Mouse (Mus musculus) hindbrain, embryonic 14.5 days (tissue): ENCODE measurements around the gene Foxp1. TPM values are rescaled to one million over a fixed set of nuclear protein-coding genes. Genes with fewer than 3 reads are reported as not detected.

Experiments used
- ATAC-seq: fragments of 200-750 bp; cut with Nextera tagmentation; 2 replicates; pipeline ENCODE4 v1.8.0; 2017; ENCODE audit warnings: moderate number of reproducible peaks, mild to moderate bottlenecking, moderate TSS enrichment, moderate library complexity; ENCODE audit not compliant: low FRiP score
- DNase-seq: peaks from one replicate; pipeline ENCODE4 v3.0.0-alpha.2; 2015; ENCODE audit warnings: low spot score
- H3K27ac ChIP-seq: fragments of 300-500 bp; sonication (generic); 2 replicates; pipeline ENCODE4 v1.5.1; 2014; ENCODE audit warnings: mild to moderate bottlenecking, moderate library complexity
- H3K27me3 ChIP-seq: fragments of 300-500 bp; sonication (generic); 2 replicates; pipeline ENCODE4 v1.6.1; 2014; ENCODE audit warnings: mild to moderate bottlenecking, low read length, mixed read lengths; ENCODE audit not compliant: control insufficient read depth, insufficient read depth
- H3K36me3 ChIP-seq: fragments of 300-500 bp; sonication (generic); replicated peaks from 2 replicates; pipeline ENCODE4 v1.6.1; 2014; ENCODE audit not compliant: control insufficient read depth, insufficient read depth
- H3K4me1 ChIP-seq: fragments of 300-500 bp; sonication (generic); replicated peaks from 2 replicates; pipeline ENCODE4 v1.6.1; 2014; ENCODE audit warnings: antibody characterized with exemption, low read length, mixed read lengths; ENCODE audit not compliant: control insufficient read depth, insufficient read depth
- H3K4me2 ChIP-seq: fragments of 300-500 bp; sonication (generic); replicated peaks from 2 replicates; pipeline ENCODE4 v1.6.1; 2014; ENCODE audit warnings: mild to moderate bottlenecking, moderate library complexity
- H3K4me3 ChIP-seq: fragments of 300-500 bp; sonication (generic); replicated peaks from 2 replicates; pipeline ENCODE4 v1.5.1; 2014; ENCODE audit warnings: mild to moderate bottlenecking, low read length
- H3K9ac ChIP-seq: fragments of 300-500 bp; sonication (generic); 2 replicates; pipeline ENCODE4 v1.6.1; 2014
- H3K9me3 ChIP-seq: fragments of 300-500 bp; sonication (generic); 2 replicates; pipeline ENCODE4 v1.6.1; 2016; ENCODE audit warnings: low read length; ENCODE audit not compliant: control insufficient read depth
- WGBS: fragments of 180-500 bp; shearing (Covaris S2); extraction: QIAGEN DNeasy Blood & Tissue Kit; methylation state at CpG from one replicate; pipeline ENCODE4 v1.1.7; 2014; 5-methylcytosine and 5-hydroxymethylcytosine counted together
- polyA plus RNA-seq: library from polyadenylated mRNA; unstranded; fragments of >200 nt; fragmentation: Nextera tagmentation; extraction: Ambion mirVana; gene quantifications from 2 replicates; pipeline ENCODE4 v1.2.1, GENCODE M21; 2014

The Foxp1 gene
- polyA plus RNA-seq, 1 experiment from 2014 or later = 68.3 TPM

DNA sequence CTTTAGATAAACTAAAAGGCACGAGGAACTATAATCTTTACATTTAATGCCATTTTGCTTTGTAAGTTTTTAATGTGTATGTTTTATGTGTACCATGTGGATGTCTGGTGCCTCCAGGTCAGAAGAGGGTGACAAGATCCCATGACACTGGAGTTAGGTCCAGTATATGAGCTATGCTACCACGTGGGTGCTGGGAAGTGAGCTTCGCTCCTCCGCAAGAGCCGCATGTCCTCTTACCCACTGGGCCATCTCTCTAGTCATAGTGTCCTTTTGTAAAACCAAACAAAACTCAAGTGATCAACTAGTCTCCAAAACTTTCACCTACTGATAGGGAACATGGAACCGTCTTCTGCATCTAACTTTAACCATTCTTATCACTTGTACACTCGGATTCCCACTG is 542.5 kb downstream of the Foxp1 start:
- Histone ChIP-seq H3K9me3 (no peaks in the 10 kb centered on the region), H3K36me3 (peaks cover 7% of the 10 kb centered on the region; the same call in 1 of the 2 replicates), H3K4me2 (no peak overlapping the region), H3K4me3 (no peak overlapping the region), H3K9ac (no peak overlapping the region), H3K27ac (no peak overlapping the region), H3K27me3 (no peaks in the 10 kb centered on the region), H3K4me1 (no peaks in the 10 kb centered on the region)
- DNase-seq = no peak
- ATAC-seq = no peak
- WGBS = 95% methylated on average over 7 of the region's 7 CpGs

DNA sequence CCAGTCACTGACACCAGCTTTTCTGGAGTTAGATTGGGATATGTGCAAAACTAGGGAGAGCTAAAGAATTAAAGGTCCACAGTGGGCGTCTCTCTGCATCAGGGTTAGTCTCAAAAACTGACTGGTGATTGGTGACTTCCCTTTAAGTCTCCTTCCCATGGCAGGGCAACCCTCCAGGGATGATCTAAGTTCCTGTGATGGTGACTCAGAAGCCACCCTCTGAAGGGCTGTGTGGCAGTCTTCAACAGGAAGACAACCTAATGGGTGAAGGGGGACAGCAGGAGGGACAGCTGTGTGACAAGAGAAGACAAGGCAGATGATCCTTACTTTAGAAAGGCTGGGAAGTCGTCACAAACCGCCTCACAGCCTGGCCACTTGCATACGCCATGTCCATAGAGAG is 544.7 kb downstream of the Foxp1 start:
- DNase-seq (no peak), ATAC-seq (no peak)
- Histone ChIP-seq H3K4me3 (no peak overlapping the region), H3K4me1 (no peaks in the 10 kb centered on the region), H3K27ac (no peak overlapping the region), H3K36me3 (peaks cover 7% of the 10 kb centered on the region; the same call in 1 of the 2 replicates), H3K4me2 (no peak overlapping the region), H3K9ac (no peak overlapping the region), H3K27me3 (no peaks in the 10 kb centered on the region), H3K9me3 (no peaks in the 10 kb centered on the region)
- 94% methylated on average over 4 of the region's 4 CpGs for WGBS

DNA sequence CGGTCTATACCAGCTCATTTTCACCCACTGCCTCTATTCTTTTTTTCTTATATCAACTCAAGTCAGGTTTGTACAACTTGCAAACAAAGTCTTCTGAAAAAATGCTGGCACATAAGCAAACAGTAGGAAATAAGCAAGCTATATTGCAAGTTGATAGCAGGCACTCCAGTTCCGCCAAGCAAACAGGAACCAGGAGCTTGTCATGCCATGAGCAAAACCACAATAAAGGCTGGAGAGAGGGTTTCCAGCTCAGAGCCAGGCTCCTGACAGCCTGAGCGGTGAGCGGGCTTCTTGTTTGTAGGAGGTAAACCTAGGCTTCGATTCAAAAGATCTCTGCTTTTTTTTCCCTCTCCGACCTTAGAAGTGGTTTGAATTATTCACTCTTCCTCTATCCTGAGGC is 546.6 kb downstream of the Foxp1 start:
- H3K4me1 ChIP-seq = no peaks in the 10 kb centered on the region
- no peak overlapping the region for H3K9ac ChIP-seq
- no peak for DNase-seq
- WGBS = 90% methylated on average over 6 of the region's 6 CpGs
- H3K27me3 ChIP-seq = no peaks in the 10 kb centered on the region
- H3K4me3 ChIP-seq = no peak overlapping the region
- H3K36me3 ChIP-seq = peaks cover 7% of the 10 kb centered on the region; the same call in 1 of the 2 replicates
- H3K9me3 ChIP-seq = no peaks in the 10 kb centered on the region
- no peak overlapping the region for H3K27ac ChIP-seq
- no peak for ATAC-seq
- H3K4me2 ChIP-seq = no peak overlapping the region

DNA sequence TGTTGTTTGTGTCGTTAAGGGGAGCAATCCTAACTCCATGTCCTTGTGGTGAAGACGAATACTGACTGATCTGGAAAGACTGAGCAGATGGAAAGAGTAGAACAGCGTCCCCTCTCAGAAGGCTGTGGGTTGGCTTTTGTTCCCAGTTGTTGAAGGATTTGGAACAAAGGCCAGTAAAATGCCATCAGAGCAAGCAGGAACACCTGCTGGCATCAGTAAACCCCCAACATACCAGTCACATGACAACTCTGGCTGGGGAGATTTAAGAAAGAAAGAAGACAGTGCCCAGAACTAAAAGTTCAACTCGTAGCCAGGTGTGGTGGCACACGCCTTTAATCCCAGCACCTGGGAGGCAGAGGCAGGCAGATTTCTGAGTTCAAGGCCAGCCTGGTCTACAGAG is 549.1 kb downstream of the Foxp1 start:
- no peak overlapping the region for H3K4me2 ChIP-seq
- DNase-seq = no peak
- peaks cover 9% of the 10 kb centered on the region; the same call in 1 of the 2 replicates for H3K4me1 ChIP-seq
- no peak overlapping the region for H3K9ac ChIP-seq
- ATAC-seq = no peak
- H3K27ac ChIP-seq = no peak overlapping the region
- no peak overlapping the region for H3K4me3 ChIP-seq
- no peaks in the 10 kb centered on the region for H3K27me3 ChIP-seq
- H3K36me3 ChIP-seq = peaks cover 7% of the 10 kb centered on the region; the same call in 1 of the 2 replicates
- WGBS = 86% methylated on average over 5 of the region's 5 CpGs
- no peaks in the 10 kb centered on the region for H3K9me3 ChIP-seq

DNA sequence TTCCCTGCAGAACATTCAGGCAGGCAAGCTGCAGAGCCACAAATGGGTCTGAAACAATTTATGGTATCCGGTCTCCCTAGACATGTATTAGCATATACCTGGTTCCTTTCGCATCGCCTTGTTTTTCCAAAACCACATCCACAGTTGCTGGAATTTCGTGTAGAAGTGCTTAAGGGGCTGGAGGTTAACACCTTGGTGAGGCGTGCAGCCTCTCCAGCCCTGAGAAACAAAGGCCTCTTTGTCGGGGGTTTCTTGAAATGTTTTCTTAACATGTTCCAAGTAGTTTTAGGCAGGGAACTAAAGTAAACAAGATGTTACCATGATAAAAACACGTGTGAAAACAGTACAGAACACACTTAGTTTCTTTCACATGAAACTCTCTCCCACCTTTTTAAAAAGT is 550.1 kb downstream of the Foxp1 start:
- 70% methylated on average over 7 of the region's 7 CpGs for WGBS
- Histone ChIP-seq H3K4me2 (no peak overlapping the region), H3K4me3 (no peak overlapping the region), H3K9ac (no peak overlapping the region), H3K4me1 (peaks cover 9% of the 10 kb centered on the region; the same call in 1 of the 2 replicates), H3K27me3 (no peaks in the 10 kb centered on the region), H3K36me3 (0 out of 2 replicates have a peak, but pooled peaks cover 1% of the 10 kb centered on the region), H3K27ac (no peak overlapping the region), H3K9me3 (no peaks in the 10 kb centered on the region)
- ATAC-seq (no peak), DNase-seq (no peak)

DNA sequence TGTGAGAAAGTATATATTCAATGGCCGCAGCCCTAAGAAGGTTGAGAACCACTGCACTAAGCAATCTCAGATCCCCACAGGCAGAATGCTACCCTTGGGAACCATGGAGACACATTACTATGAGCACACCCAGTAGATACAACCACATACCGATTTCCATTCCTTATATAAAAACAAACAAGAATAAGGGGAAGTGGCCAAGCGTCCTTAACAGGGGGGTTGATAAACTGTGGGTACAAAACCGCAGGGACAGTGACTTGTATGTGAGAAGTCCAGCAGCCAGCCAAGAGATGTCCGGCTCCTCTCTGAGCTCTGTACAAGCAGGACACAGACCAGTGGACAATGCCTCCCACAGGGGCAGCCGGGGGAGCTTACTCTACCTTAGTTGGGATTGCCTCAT is 563.2 kb downstream of the Foxp1 start:
- H3K27me3 ChIP-seq = no peaks in the 10 kb centered on the region
- H3K27ac ChIP-seq = no peak overlapping the region
- WGBS = 87% methylated on average over 6 of the region's 6 CpGs
- DNase-seq (no peak), ATAC-seq (no peak)
- no peak overlapping the region for H3K4me2 ChIP-seq
- H3K9me3 ChIP-seq = no peaks in the 10 kb centered on the region
- 0 out of 2 replicates have a peak, but pooled peaks cover 3% of the 10 kb centered on the region for H3K4me1 ChIP-seq
- H3K4me3 ChIP-seq = no peak overlapping the region
- H3K9ac ChIP-seq = no peak overlapping the region
- H3K36me3 ChIP-seq = no peaks in the 10 kb centered on the region

DNA sequence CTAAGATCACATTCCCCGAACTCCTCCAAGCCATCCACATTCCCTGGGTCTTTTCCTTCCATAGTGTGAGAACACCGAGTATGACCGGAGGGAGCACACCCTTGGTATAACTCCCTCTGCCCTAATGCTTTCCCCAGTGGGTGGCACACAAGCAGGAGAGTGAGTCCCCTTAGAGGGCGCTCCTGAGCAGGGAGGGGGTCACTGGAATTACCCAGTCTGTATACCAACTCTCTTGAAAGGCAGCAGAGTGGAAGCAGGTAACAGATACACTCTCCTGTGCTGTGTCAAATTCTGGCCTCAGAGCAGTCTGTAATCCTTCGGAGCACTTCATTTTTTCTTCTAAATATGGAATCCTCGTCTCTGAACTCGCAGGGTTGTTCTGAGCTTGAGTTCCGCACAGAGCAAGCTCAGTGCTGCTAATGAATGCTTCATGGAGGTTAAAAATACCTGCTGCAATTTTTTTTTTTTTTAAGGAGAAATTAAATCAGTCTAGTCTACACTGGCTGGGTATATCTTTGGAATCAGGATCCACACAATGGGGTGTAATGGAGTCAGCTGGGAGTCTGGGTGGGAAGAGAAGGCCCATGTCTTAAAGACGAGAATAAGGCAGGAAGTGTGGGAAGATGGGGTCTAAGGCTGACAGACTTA is 565.9 kb downstream of the Foxp1 start:
- ATAC-seq (no peak), DNase-seq (no peak)
- Histone ChIP-seq H3K4me1 (0 out of 2 replicates have a peak, but pooled peaks cover 12% of the 10 kb centered on the region), H3K36me3 (no peaks in the 10 kb centered on the region; the same call in 1 of the 2 replicates), H3K4me3 (no peak overlapping the region), H3K4me2 (no peak overlapping the region), H3K9me3 (no peaks in the 10 kb centered on the region), H3K27me3 (no peaks in the 10 kb centered on the region), H3K27ac (no peak overlapping the region), H3K9ac (no peak overlapping the region)
- 87% methylated on average over 9 of the region's 9 CpGs for WGBS

DNA sequence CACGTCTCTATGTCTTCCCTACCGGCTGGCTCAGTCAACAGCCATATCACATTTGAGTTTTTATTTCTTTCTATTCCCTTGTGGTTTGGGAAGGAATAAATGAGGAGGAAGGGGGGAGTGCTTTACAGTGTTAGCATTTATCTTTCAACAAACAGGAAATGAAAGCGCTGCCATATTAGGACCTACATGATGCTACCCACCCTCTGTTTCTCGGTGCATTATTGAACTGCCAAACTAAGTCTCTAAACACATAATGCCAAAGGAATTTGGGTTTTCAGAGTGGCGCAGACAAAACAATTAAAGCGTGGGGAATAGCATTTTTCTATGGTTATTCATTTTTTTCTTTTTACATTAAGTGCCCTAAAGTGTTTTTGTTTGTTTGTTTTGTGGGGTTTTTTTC is 566.8 kb downstream of the Foxp1 start:
- H3K9ac ChIP-seq = no peak overlapping the region

DNA sequence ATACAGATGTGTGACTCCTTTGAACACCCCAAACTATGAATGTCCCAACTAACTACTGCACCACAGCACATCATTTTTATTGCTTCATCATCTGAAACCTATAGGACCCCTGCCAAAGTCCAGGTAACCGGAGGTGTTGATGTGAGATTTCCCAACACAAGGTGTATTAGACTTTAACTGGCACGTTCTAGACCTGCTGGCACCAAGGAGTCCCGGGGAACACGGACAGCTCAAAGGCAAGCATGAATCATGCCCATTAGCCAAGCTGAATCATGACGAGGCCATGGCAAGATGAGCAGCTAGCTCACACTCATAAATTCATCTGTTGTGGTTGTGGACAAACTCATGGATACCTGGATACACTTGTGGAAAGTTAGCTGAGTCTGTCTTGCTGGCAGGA is 568.1 kb downstream of the Foxp1 start:
- H3K9ac ChIP-seq = no peak overlapping the region
- no peaks in the 10 kb centered on the region for H3K27me3 ChIP-seq
- H3K4me3 ChIP-seq = no peak overlapping the region
- DNase-seq (no peak), ATAC-seq (no peak)
- H3K9me3 ChIP-seq = no peaks in the 10 kb centered on the region
- H3K4me2 ChIP-seq = no peak overlapping the region
- WGBS = 92% methylated on average over 5 of the region's 5 CpGs
- no peaks in the 10 kb centered on the region; the same call in 1 of the 2 replicates for H3K36me3 ChIP-seq
- peaks cover 12% of the 10 kb centered on the region; the same call in 1 of the 2 replicates for H3K4me1 ChIP-seq
- no peak overlapping the region for H3K27ac ChIP-seq

More for the DNA sequence above, 566.8 kb downstream of the Foxp1 start:
- Histone ChIP-seq H3K36me3 (no peaks in the 10 kb centered on the region; the same call in 1 of the 2 replicates), H3K9me3 (no peaks in the 10 kb centered on the region), H3K4me1 (0 out of 2 replicates have a peak, but pooled peaks cover 12% of the 10 kb centered on the region), H3K4me2 (no peak overlapping the region), H3K27ac (no peak overlapping the region), H3K27me3 (no peaks in the 10 kb centered on the region), H3K4me3 (no peak overlapping the region)
- no peak for DNase-seq
- WGBS = 57% methylated on average over 6 of the region's 6 CpGs
- no peak for ATAC-seq
